Mouse (Mus musculus): ENCODE results near the gene Pdlim3. TPM values are rescaled to one million over a fixed set of nuclear protein-coding genes. Genes with fewer than 3 reads are reported as not detected.

Pdlim3 gene
- total RNA-seq, 2 experiments from 2014 or later = 2.5 to 2.7 TPM

GRCm38 (mm10) chr8:45903659-45904058 is 18.4 kb downstream of the Pdlim3 start:
- DNase-seq (ENCODE audit: low spot score in 2 of 2) = no peak

DNA sequence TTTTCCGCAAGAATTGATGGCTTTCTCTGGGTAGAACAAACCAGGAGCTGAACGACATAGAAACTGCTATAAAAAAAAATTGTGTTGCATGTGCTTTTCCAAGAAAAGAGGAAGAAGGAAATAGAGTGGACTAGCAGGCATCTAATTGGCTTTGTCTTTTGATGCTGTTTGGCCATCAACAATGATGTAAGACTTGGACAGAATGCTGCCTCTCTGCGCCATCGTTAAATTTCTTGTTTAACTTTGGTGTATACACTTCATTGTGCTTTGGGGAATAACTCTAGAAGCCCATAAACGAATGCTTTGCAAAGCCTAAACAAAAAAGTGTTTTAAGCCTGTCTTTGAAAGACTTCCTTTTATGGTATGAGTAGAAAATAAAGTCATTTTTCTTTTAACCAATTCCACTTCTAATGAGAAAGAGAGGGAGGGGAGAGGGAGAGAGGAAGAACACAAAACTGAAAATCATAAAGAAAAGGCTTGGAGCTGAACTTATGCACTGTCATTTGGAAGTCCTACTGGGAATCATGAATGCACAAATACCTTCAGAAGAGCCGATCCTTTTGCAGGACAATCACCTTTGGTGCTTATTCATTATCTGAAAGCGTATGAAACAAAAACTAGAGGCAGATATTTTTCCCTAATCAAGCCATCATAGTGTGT is 20.5 kb downstream of the Pdlim3 start:
- DNase-seq (ENCODE audit: low spot score in 2 of 2) = no peak

GRCm38 (mm10) chr8:45906251-45906619 is 21.0 kb downstream of the Pdlim3 start:
- DNase-seq (ENCODE audit: low spot score in 2 of 2) = no peak

DNA sequence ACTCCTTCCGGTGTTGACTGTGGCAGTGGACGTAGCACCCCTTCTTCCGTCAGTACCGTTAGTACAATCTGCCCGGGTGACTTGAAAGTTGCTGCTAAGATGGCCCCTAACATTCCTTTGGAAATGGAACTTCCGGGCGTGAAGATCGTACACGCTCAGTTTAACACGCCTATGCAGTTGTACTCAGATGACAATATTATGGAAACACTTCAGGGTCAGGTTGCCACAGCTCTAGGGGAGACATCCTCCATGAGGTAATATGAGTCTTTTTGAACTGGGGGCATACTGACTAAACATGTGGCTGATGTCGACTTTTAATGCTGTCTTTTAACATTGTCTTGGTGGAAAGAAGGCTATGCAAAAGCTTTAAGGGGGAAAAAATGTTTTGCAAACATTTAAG is 28.4 kb downstream of the Pdlim3 start:
- DNase-seq (ENCODE audit: low spot score in 2 of 2) = no peak

GRCm38 (mm10) chr8:45916496-45916895 is 31.2 kb downstream of the Pdlim3 start:
- DNase-seq (ENCODE audit: low spot score in 2 of 2) = no peak

DNA sequence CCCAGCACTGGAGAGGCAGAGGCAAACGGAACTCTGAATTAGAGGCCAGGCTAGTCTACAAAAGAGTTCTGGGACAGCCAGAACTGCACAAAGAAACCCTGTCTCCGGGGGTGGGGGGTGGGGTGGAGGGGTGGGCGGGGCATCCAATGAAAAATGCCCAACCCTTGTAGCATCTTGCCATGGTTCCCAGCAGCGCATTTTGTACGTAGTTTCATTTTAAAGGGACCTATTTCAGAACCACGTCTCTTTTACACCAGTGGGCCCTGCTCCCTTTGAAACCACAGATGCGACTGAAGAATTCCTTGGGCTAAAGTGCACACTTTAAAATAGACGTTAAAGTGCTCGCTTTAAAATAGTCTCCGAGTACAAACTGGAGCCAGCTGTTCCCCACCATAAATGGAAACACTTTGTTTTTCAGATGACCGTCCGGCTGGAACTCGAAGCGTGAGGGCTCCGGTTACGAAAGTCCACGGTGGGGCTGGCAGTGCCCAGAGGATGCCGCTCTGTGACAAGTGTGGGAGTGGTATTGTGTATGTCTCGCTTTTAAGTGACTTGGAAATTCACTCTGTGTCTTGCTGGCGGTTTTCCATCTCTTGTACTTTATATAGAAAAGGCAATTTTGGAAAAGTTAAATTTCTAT is 31.9 kb downstream of the Pdlim3 start:
- no peak for DNase-seq (ENCODE audit: low spot score in 2 of 2)

GRCm38 (mm10) chr8:45918891-45919290 is 33.6 kb downstream of the Pdlim3 start:
- DNase-seq (ENCODE audit: low spot score in 2 of 2) = no peak

GRCm38 (mm10) chr8:45920392-45920791 is 35.1 kb downstream of the Pdlim3 start:
- DNase-seq (ENCODE audit: low spot score in 2 of 2) = no peak

DNA sequence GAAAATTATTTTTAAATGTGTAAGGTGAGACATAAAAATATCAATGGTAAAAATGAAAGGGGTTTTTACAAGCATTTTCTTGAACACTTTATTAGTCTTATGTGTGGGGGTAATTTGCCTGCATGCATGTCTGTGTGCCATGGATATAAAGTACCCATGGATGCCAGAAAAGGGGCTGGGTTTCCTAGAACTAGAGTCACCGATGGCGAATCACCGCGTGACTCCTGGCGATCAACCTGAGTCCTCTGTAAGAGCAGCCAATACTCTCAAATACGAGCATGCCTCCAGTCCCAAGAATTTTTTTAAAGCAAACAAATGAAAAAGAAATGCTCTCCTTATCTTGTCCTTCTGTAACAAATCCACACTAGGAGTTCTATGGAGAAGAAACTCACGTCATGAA is 36.9 kb downstream of the Pdlim3 start:
- no peak for DNase-seq (ENCODE audit: low spot score in 2 of 2)

DNA sequence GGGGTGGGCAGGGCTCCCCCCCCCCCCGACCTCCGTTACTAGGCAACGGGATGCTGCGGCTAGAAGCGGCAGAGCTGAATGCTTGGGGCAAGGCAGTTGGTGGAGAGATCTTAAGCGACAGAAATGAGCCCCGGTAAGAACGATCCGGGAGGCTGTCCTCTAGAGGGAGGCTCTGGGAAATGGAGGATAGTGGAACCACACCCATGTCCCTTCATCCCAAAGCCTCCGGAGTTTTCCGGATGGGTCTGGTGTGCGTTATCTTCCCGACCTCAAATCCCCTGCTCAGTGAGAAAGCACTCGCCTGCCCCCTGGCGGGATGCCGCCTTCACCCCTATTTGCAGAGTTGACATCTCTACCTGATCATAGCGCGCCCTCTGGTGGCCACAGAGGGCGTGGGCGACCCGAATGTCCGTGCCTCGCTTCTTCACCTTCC is 49.3 kb downstream of the Pdlim3 start, which contains the start of gene Ccdc110:
Gene Ccdc110 (plus strand): TSS at position 38 of the 433 bp plus-strand sequence.
- DNase-seq (ENCODE audit: low spot score in 2 of 2) = peak; percentile 99

DNA sequence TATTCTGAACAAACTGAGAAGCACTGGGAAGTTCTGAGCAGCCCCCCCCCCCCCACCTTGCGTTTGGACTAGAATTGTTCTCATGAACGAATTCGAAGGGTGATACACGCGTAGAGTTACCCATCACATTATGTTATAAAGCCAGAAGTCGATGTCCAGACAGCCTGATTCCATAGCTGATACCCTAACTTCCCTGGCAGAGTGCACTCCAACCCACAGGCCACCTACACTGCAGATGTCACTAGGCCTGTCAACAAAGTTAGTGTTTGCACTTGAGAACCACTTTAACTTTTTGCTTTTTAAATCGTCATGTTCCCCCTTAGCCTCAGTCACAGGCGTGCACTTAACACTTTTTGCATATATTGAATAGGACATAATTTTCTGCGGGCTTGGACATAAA is 51.7 kb downstream of the Pdlim3 start:
- no peak for DNase-seq (ENCODE audit: low spot score in 2 of 2)

- no peak for DNase-seq (ENCODE audit: low spot score in 2 of 2)
Observed at GRCm38 (mm10) chr8:45946283-45946682, 61.0 kb downstream of the Pdlim3 start.

GRCm38 (mm10) chr8:45950622-45951021 is 65.4 kb downstream of the Pdlim3 start:
- no peak for DNase-seq (ENCODE audit: low spot score in 2 of 2)

Other genes with a start within 250 kb of the Pdlim3 start
- 1 to 10 TPM; 1.4 to 1.8 TPM for gene Ccdc110, start 49.2 kb downstream of the Pdlim3 start, total RNA-seq (2021)
- gene 1700029J07Rik, start 89.8 kb downstream of the Pdlim3 start, total RNA-seq (2021) = 1 to 10 TPM; 4.0 to 4.3 TPM
- 10 to 100 TPM; 54.0 to 58.5 TPM for gene Ufsp2, start 90.1 kb downstream of the Pdlim3 start, total RNA-seq (2021)
- under 1 TPM; 0.42 to 0.46 TPM for gene Lrp2bp, start 113.8 kb downstream of the Pdlim3 start, total RNA-seq (2021)
- 1 to 10 TPM; 5.7 to 6.8 TPM for gene Ankrd37, start 120.2 kb downstream of the Pdlim3 start, total RNA-seq (2021)

Data from layer of hippocampus, postnatal 10 days (tissue).